Mouse (Mus musculus): Measurements from ENCODE around the gene Ap2m1.

Gene Ap2m1

DNA sequence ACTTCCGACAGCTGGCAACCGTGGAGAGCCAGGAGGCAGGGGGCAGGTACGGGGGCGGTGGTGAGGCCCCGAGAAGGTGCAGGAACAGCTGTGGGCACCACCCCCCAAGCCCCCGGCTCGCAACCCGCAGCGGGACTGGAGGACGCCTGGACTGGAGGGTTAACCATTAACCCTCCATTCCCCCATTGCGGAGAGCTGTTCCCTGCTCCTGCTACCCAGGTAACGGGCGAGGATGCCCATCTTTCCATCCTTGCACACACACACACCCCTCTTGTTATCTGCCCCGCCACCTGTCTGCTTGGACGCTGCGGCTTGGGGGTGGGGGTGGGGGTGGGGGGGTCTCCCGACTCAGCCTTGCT lies 55.4 kb downstream of the Ap2m1 start:
- in situ Hi-C loops (cut with MboI; ENCODE audit: low sequenced_read_pairs): no loop called here

DNA sequence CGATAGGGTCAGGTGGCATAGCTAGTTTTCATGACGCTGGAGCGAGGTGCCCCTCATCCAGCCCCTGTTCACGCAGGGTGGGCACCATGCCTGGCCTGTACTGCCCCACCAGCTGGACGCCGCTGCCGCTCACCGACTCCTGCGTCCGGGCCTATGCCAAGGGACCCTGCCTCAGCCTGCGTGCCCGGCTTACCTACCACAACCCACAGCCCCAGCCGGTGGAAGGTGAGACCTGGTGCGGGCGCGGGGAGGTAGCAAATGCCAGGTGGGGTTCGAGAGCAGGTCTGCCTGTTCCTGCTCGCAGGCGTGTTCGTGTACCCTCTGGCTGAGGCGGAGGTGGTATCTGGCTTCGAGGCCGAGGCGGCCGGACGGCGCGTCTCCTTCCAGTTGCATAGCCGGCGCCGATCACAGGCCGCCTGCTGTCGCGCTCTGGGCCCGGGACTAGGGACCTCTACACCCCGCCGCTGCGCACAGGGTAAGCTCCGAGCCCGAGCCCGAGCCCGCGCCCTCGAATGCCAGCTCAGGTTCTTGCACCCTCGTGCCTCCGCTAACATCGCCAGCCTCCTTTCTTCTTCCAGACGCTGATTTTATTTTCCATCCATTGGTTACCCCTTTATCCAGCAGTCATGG lies 55.9 kb downstream of the Ap2m1 start:
- in situ Hi-C loops (cut with MboI; ENCODE audit: low sequenced_read_pairs): no loop called here
